Mouse (Mus musculus): ENCODE results near the gene Gm37240. TPM values are rescaled to one million over a fixed set of nuclear protein-coding genes. Genes with fewer than 3 reads are reported as not detected.

The Gm37240 gene
- polyA plus RNA-seq, 1 experiment: 0.77 TPM

DNA sequence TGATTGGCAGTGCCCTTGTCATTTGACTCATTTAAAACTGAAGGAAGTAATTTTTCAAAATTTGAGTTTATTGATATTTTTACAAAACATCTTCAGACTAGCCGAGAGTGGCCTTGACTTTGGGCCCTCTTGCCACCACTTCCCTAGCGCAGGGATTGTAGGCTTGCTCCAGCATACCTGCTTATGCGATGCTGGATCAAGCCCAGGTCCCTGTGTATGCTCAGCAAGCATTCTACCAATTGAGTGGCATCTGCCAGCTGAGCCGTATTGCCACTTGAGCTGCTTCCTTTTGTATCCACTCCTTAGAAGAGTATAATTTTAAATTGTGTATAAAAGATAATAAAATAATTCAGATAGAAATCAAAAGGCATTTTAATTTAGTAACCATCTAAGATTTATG is 1046.0 kb downstream of the Gm37240 start:
- Histone ChIP-seq H3K4me1 (ENCODE audit: control insufficient read depth, insufficient read depth, low read length) (no peaks in the 10 kb centered on the region), H3K27ac (ENCODE audit: insufficient read depth, low read length) (no peak overlapping the region), H3K4me3 (replicated peaks; ENCODE audit: insufficient read depth, low read depth, low read length) (no peak overlapping the region), H3K27me3 (ENCODE audit: control insufficient read depth, insufficient read depth, low read length) (no peaks in the 10 kb centered on the region)
- 38% methylated on average over 4 of the region's 4 CpGs for WGBS
- no peak for DNase-seq
- TF ChIP-seq POLR2A (IDR thresholded peaks at IDR 0.05; ENCODE audit: borderline replicate concordance, insufficient read depth, low read length) (no peak), CTCF (IDR thresholded peaks at IDR 0.05; ENCODE audit: borderline replicate concordance, insufficient read depth, low read depth, low read length) (no peak)

DNA sequence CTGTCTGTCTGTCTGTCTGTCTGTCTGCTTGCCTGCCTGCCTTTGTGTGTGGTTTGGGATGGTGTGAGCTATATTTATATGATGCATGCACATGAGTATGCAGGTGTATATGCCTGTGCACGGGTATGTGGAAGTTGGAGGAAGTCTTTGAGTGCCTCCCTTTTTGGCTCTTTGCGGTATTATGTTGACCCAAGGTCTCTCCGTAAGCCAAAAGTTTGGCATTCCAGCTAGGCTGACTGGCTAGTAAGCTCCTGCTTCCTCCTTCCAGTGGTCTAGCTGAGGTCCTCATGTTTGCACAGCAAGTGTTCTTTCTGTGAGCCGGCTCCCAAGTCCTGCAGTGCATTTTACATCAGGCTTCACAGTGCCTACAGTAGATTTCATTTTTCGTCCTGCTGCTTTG is 1047.8 kb downstream of the Gm37240 start:
- TF ChIP-seq POLR2A (IDR thresholded peaks at IDR 0.05; ENCODE audit: borderline replicate concordance, insufficient read depth, low read length): no peak
- TF ChIP-seq CTCF (IDR thresholded peaks at IDR 0.05; ENCODE audit: borderline replicate concordance, insufficient read depth, low read depth, low read length): no peak
- H3K4me1 ChIP-seq (ENCODE audit: control insufficient read depth, insufficient read depth, low read length): no peaks in the 10 kb centered on the region
- DNase-seq: no peak
- no peak overlapping the region for H3K27ac ChIP-seq (ENCODE audit: insufficient read depth, low read length)
- 77% methylated on average over 5 of the region's 5 CpGs for WGBS
- no peak overlapping the region for H3K4me3 ChIP-seq (replicated peaks; ENCODE audit: insufficient read depth, low read depth, low read length)
- H3K27me3 ChIP-seq (ENCODE audit: control insufficient read depth, insufficient read depth, low read length): no peaks in the 10 kb centered on the region

DNA sequence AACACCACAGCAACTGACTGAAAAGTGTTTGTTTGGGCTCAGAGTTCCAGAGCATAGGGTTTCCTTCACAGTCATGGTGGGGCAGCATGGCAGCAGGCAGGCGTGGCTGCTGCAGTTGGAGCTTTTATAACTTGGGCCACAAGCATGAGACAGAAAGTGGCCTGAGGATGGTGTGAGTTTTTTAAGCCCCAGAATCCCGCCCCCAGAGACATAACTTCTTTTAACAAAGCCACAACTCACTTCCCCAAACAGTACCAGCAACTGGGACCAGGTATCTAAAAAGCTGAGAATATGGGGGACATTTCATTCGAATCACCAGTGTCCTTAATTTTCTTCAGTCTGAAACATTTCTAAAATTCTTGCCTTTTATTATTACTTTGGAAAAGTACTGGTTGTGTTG is 1049.3 kb downstream of the Gm37240 start:
- 95% methylated on average over 3 of the region's 3 CpGs for WGBS
- TF ChIP-seq CTCF (IDR thresholded peaks at IDR 0.05; ENCODE audit: borderline replicate concordance, insufficient read depth, low read depth, low read length) (no peak), POLR2A (IDR thresholded peaks at IDR 0.05; ENCODE audit: borderline replicate concordance, insufficient read depth, low read length) (no peak)
- H3K27me3 ChIP-seq (ENCODE audit: control insufficient read depth, insufficient read depth, low read length): no peaks in the 10 kb centered on the region
- DNase-seq: no peak
- H3K4me1 ChIP-seq (ENCODE audit: control insufficient read depth, insufficient read depth, low read length): no peaks in the 10 kb centered on the region
- H3K4me3 ChIP-seq (replicated peaks; ENCODE audit: insufficient read depth, low read depth, low read length): no peak overlapping the region
- H3K27ac ChIP-seq (ENCODE audit: insufficient read depth, low read length): no peak overlapping the region

DNA sequence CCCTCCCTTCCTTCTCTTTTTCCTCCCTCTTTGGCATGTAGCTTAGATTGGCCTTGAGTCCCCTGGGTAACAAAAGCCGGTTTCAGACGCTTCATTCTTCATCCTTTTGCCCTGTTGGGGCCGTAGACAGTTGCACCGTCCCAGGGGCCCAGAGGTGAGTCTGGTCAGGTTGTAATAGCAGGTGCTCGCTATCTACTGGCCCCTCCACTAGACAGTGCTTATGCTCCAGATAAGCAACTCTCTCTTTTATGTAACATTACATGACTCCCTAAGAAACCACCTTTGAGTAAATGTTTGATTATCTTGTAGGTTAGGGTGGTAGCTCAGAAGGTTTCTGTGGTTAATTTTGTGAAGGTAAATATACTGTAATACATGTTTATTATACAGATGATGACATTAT is 1051.3 kb downstream of the Gm37240 start:
- no peak for TF ChIP-seq POLR2A (IDR thresholded peaks at IDR 0.05; ENCODE audit: borderline replicate concordance, insufficient read depth, low read length)
- TF ChIP-seq CTCF (IDR thresholded peaks at IDR 0.05; ENCODE audit: borderline replicate concordance, insufficient read depth, low read depth, low read length): no peak
- Histone ChIP-seq H3K27me3 (ENCODE audit: control insufficient read depth, insufficient read depth, low read length) (no peaks in the 10 kb centered on the region), H3K4me3 (replicated peaks; ENCODE audit: insufficient read depth, low read depth, low read length) (no peak overlapping the region), H3K4me1 (ENCODE audit: control insufficient read depth, insufficient read depth, low read length) (no peaks in the 10 kb centered on the region), H3K27ac (ENCODE audit: insufficient read depth, low read length) (no peak overlapping the region)
- 77% methylated on average over 5 of the region's 5 CpGs for WGBS
- no peak for DNase-seq

DNA sequence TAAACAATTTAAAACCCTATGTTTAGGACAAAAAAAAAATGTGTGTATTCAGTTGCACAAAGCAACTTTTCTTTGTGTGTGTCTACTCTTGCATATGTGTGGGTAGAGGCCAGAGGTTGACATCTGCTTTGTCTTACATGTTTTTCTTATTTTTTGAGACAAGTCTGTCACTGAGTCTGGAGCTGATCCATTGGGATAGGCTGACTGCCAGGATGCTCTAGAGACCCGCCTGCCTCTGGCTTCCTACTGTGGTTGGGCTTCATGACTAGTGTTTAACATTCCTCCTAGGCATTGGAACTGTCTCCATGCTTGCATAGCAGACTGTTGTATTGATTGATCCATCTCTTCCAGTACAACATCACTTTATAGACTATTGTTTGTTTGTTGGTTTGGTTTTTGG is 1058.0 kb downstream of the Gm37240 start:
- no peak for DNase-seq
- Histone ChIP-seq H3K27ac (ENCODE audit: insufficient read depth, low read length) (no peak overlapping the region), H3K27me3 (ENCODE audit: control insufficient read depth, insufficient read depth, low read length) (no peaks in the 10 kb centered on the region), H3K4me1 (ENCODE audit: control insufficient read depth, insufficient read depth, low read length) (no peaks in the 10 kb centered on the region; the same call in 1 of the 2 replicates), H3K4me3 (replicated peaks; ENCODE audit: insufficient read depth, low read depth, low read length) (no peak overlapping the region)
- 40% methylated on average over 1 of the region's 1 CpGs for WGBS
- no peak for TF ChIP-seq POLR2A (IDR thresholded peaks at IDR 0.05; ENCODE audit: borderline replicate concordance, insufficient read depth, low read length)
- no peak for TF ChIP-seq CTCF (IDR thresholded peaks at IDR 0.05; ENCODE audit: borderline replicate concordance, insufficient read depth, low read depth, low read length)

DNA sequence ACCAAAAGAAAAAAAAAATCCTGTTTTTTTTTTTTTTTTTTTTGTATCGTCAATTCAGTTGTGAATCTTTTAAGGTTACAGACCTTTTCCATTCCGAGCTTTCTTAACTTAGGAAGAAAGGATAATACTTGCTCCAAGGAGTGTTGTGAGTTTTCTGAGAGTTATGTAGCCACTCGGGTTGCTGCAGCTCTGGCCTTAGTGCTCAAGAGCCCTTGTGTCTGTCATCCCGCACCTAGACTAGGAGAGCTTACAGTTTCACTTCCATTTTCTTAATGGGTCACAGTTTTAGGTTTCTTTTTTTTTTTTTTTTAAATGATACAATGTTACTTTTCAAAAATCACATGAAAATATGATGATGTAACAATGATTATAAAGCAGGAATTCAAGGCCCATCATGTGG is 1059.7 kb downstream of the Gm37240 start:
- Histone ChIP-seq H3K27me3 (ENCODE audit: control insufficient read depth, insufficient read depth, low read length) (no peaks in the 10 kb centered on the region), H3K4me1 (ENCODE audit: control insufficient read depth, insufficient read depth, low read length) (no peaks in the 10 kb centered on the region; the same call in 1 of the 2 replicates), H3K27ac (ENCODE audit: insufficient read depth, low read length) (no peak overlapping the region), H3K4me3 (replicated peaks; ENCODE audit: insufficient read depth, low read depth, low read length) (no peak overlapping the region)
- TF ChIP-seq CTCF (IDR thresholded peaks at IDR 0.05; ENCODE audit: borderline replicate concordance, insufficient read depth, low read depth, low read length): no peak
- TF ChIP-seq POLR2A (IDR thresholded peaks at IDR 0.05; ENCODE audit: borderline replicate concordance, insufficient read depth, low read length): no peak
- DNase-seq: no peak
- WGBS: 93% methylated on average over 4 of the region's 4 CpGs

DNA sequence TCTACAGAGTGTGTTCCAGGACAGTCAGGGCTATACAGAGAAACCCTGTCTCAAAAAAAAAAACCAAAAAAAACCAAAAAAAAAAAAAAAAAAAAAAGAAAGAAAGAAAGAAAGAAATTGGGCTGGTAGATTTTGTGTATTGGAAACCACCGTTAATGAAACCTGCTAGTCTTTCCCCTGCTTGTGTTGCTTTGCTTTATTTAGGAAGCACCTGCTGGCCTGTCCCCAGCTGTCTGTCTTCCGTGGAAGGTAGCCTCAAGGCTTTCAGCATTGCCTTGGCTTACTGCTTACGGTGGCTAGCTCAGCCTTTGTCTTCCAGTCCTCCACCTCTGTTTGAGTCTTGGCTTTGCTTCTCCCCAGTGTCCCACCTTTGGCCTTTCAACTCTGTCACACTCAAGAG is 1060.4 kb downstream of the Gm37240 start:
- Histone ChIP-seq H3K4me3 (replicated peaks; ENCODE audit: insufficient read depth, low read depth, low read length) (no peak overlapping the region), H3K27me3 (ENCODE audit: control insufficient read depth, insufficient read depth, low read length) (no peaks in the 10 kb centered on the region), H3K27ac (ENCODE audit: insufficient read depth, low read length) (no peak overlapping the region), H3K4me1 (ENCODE audit: control insufficient read depth, insufficient read depth, low read length) (no peaks in the 10 kb centered on the region; the same call in 1 of the 2 replicates)
- no peak for DNase-seq
- WGBS: 29% methylated on average over 3 of the region's 3 CpGs
- no peak for TF ChIP-seq CTCF (IDR thresholded peaks at IDR 0.05; ENCODE audit: borderline replicate concordance, insufficient read depth, low read depth, low read length)
- TF ChIP-seq POLR2A (IDR thresholded peaks at IDR 0.05; ENCODE audit: borderline replicate concordance, insufficient read depth, low read length): no peak

DNA sequence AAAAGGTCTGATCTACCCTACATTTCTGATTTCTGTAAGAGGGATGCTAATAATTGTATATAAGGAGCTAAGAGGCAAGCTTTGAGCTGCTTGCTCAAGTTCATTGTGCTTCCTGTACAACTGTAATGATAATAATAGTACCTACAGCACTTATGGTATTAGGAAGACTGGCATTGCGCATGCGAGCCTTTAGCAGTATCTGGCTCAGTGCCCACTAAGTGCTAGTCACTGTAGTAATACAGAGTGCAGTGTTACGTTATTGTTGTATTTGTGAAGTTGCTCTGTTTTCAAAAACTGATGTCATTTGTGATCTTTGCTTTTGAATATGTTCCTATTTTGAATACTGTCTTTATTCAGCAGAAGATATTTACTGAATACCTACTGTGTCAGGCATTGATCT is 1060.9 kb downstream of the Gm37240 start:
- Histone ChIP-seq H3K4me1 (ENCODE audit: control insufficient read depth, insufficient read depth, low read length) (no peaks in the 10 kb centered on the region; the same call in 1 of the 2 replicates), H3K27me3 (ENCODE audit: control insufficient read depth, insufficient read depth, low read length) (no peaks in the 10 kb centered on the region), H3K4me3 (replicated peaks; ENCODE audit: insufficient read depth, low read depth, low read length) (no peak overlapping the region), H3K27ac (ENCODE audit: insufficient read depth, low read length) (no peak overlapping the region)
- 66% methylated on average over 3 of the region's 3 CpGs for WGBS
- TF ChIP-seq POLR2A (IDR thresholded peaks at IDR 0.05; ENCODE audit: borderline replicate concordance, insufficient read depth, low read length) (no peak), CTCF (IDR thresholded peaks at IDR 0.05; ENCODE audit: borderline replicate concordance, insufficient read depth, low read depth, low read length) (no peak)
- no peak for DNase-seq
